Mouse (Mus musculus): ENCODE results near the gene Samsn1. TPM values are rescaled to one million over a fixed set of nuclear protein-coding genes. Genes with fewer than 3 reads are reported as not detected.

Samsn1 gene
- 1 to 10 TPM; 1.3 to 1.6 TPM for total RNA-seq (2021)
- long read RNA-seq, experiment 1, transcript Samsn1-201 (8 exons, 1,890 nt): major isoform, 5 of 6 reads
- long read RNA-seq, experiment 1, partial matches to known transcripts: 1 of 6 reads
- long read RNA-seq, experiment 1, other reads (novel, unspliced or antisense): 0 of 6 reads
- long read RNA-seq, experiment 2, partial matches to known transcripts: 0 of 1 reads
- long read RNA-seq, experiment 2, other reads (novel, unspliced or antisense): 0 of 1 reads

GRCm38 (mm10) chr16:76022181-76022580, at the start of gene Samsn1:
TSS of gene Samsn1 (minus strand) at chr16:76022281.
- no peak for DNase-seq (ENCODE audit: low spot score in 2 of 2)
- intact Hi-C loops (cut with DNase I): no loop called here

GRCm38 (mm10) chr16:76066082-76066635, 44.1 kb upstream of the Samsn1 start:
- intact Hi-C loops (cut with DNase I): no loop called here
- no peak for DNase-seq (ENCODE audit: low spot score in 2 of 2)

GRCm38 (mm10) chr16:76054976-76055375, 32.9 kb upstream of the Samsn1 start:
- intact Hi-C loops (cut with DNase I): no loop called here
- DNase-seq (ENCODE audit: low spot score in 2 of 2): no peak

- intact Hi-C loops (cut with DNase I): no loop called here
- peak in 1 of 2 experiments; percentile 4 for DNase-seq (ENCODE audit: low spot score in 2 of 2)
Measured at GRCm38 (mm10) chr16:76054079-76054478, 32.0 kb upstream of the Samsn1 start.

- DNase-seq (ENCODE audit: low spot score in 2 of 2): peak; percentile 3 to 7
- intact Hi-C loops (cut with DNase I): no loop called here
Measured at GRCm38 (mm10) chr16:76053537-76053936, 31.5 kb upstream of the Samsn1 start.

GRCm38 (mm10) chr16:76047066-76047465, 25.0 kb upstream of the Samsn1 start:
- intact Hi-C loops (cut with DNase I): no loop called here
- no peak for DNase-seq (ENCODE audit: low spot score in 2 of 2)

- DNase-seq (ENCODE audit: low spot score in 2 of 2): no peak
- intact Hi-C loops (cut with DNase I): no loop called here
Measured at GRCm38 (mm10) chr16:76040319-76040945, 18.4 kb upstream of the Samsn1 start.

- intact Hi-C loops (cut with DNase I): no loop called here
- no peak for DNase-seq (ENCODE audit: low spot score in 2 of 2)
Measured at GRCm38 (mm10) chr16:76019164-76019563, 2.9 kb downstream of the Samsn1 start.

- no peak for DNase-seq (ENCODE audit: low spot score in 2 of 2)
- intact Hi-C loops (cut with DNase I): no loop called here
Measured at GRCm38 (mm10) chr16:76003812-76004389, 18.2 kb downstream of the Samsn1 start.

- intact Hi-C loops (cut with DNase I): no loop called here
- DNase-seq (ENCODE audit: low spot score in 2 of 2): no peak
Measured at GRCm38 (mm10) chr16:76002870-76003572, 19.1 kb downstream of the Samsn1 start.

- no peak for DNase-seq (ENCODE audit: low spot score in 2 of 2)
- intact Hi-C loops (cut with DNase I): no loop called here
Measured at GRCm38 (mm10) chr16:76002287-76002686, 19.8 kb downstream of the Samsn1 start.

GRCm38 (mm10) chr16:76001788-76002187, 20.3 kb downstream of the Samsn1 start:
- no peak for DNase-seq (ENCODE audit: low spot score in 2 of 2)
- intact Hi-C loops (cut with DNase I): no loop called here

GRCm38 (mm10) chr16:76000127-76000526, 22.0 kb downstream of the Samsn1 start:
- intact Hi-C loops (cut with DNase I): no loop called here
- DNase-seq (ENCODE audit: low spot score in 2 of 2): no peak

- intact Hi-C loops (cut with DNase I): no loop called here
- DNase-seq (ENCODE audit: low spot score in 2 of 2): no peak
Measured at GRCm38 (mm10) chr16:75990173-75990572, 31.9 kb downstream of the Samsn1 start.

- intact Hi-C loops (cut with DNase I): no loop called here
Measured at GRCm38 (mm10) chr16:75983831-75984230, 38.2 kb downstream of the Samsn1 start.

GRCm38 (mm10) chr16:75979381-75979780, 42.7 kb downstream of the Samsn1 start:
- intact Hi-C loops (cut with DNase I): no loop called here
- no peak for DNase-seq (ENCODE audit: low spot score in 2 of 2)

More at GRCm38 (mm10) chr16:75983831-75984230, 38.2 kb downstream of the Samsn1 start:
- no peak for DNase-seq (ENCODE audit: low spot score in 2 of 2)

GRCm38 (mm10) chr16:75977798-75978197, 44.3 kb downstream of the Samsn1 start:
- DNase-seq (ENCODE audit: low spot score in 2 of 2): no peak
- intact Hi-C loops (cut with DNase I): no loop called here

- intact Hi-C loops (cut with DNase I): no loop called here
- DNase-seq (ENCODE audit: low spot score in 2 of 2): no peak
Measured at GRCm38 (mm10) chr16:75975682-75976332, 46.3 kb downstream of the Samsn1 start.

- DNase-seq (ENCODE audit: low spot score in 2 of 2): no peak
- intact Hi-C loops (cut with DNase I): no loop called here
Measured at GRCm38 (mm10) chr16:75970266-75970998, 51.6 kb downstream of the Samsn1 start.
